In the genomic region with DNA sequence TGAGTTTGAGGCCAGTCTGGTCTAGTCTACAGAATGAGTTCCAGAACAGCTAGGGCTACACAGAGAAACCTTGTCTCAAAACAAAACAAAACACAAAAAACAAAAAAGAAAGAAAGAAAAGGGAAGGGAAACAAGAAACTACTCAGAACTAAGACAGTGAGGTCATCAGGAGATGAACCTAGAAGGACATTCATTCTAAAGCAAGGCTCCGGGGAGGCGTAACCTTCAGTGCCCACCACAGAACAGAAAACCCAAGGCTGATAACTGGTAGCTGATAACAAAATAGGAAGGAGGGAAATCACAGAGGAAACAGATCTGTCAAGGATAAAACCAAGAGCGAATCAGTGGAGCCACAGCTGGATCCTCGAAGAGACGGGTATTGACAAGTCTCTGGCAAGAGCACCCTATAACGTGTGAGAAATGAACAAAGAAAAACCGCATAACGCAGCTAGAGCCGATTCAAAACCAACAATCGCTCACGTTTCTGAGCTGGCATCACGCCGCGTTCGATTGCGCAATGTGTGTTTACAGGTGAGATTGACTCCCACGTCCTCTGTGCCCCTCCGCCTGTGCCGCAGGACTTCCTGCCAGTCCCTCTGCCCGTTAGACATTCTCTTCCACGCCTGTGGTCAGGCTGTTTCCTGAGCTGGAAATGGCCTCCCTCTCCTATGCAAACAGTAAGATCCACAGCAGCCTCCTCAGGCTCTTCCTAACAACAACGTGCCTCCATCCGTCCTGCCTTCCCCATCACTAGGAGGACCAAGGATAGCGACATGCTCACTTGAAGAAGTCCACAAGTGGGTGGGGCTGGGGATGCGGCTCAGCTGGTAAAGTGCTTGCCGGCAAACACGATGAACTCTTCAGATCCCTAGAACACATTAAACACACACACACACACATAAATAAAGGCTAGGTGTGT, we compare ENCODE assay signal across 10 mouse cellular contexts. TPM values are rescaled to one million over a fixed set of nuclear protein-coding genes. Genes with fewer than 3 reads are reported as not detected.
A peak's percentile ranks its signal among the peaks of the same experiment; 100 is the strongest.
DNase-seq lines count a peak whose midpoint lies in the region; ATAC-seq lines count a peak whose summit lies in the region.
"Had no signal": no experiment of that assay in that cellular context is flagged by ENCODE, and none has a peak within 500 bp of the region (broad histone marks: within the 10 kb centered on the region; RNA-seq: fewer than 3 reads in every experiment).

No protein-coding gene starts in this region.

- H3K36me3 ChIP-seq in midbrain, embryonic 11.5 days (ENCODE audit: control insufficient read depth, insufficient read depth, low read length) = no peaks in the 10 kb centered on the region
- H3K36me3 ChIP-seq in forebrain, embryonic 15.5 days = no peaks in the 10 kb centered on the region

- no peak overlapping the region for H3K27ac ChIP-seq in midbrain, embryonic 11.5 days (ENCODE audit: low read depth, low read length)
- H3K27ac ChIP-seq in forebrain, embryonic 15.5 days (replicated peaks) = no peak overlapping the region

- H3K9ac ChIP-seq in midbrain, embryonic 11.5 days (ENCODE audit: low read length) = no peak overlapping the region
- no peak overlapping the region for H3K9ac ChIP-seq in forebrain, embryonic 15.5 days (replicated peaks)

- H3K9me3 ChIP-seq in midbrain, embryonic 11.5 days (ENCODE audit: control insufficient read depth, low read length) = no peaks in the 10 kb centered on the region
- H3K9me3 ChIP-seq in forebrain, embryonic 15.5 days = no peaks in the 10 kb centered on the region

- no peak overlapping the region for H3K4me2 ChIP-seq in midbrain, embryonic 11.5 days
- H3K4me2 ChIP-seq in forebrain, embryonic 15.5 days (replicated peaks) = no peak overlapping the region

- H3K4me1 ChIP-seq in midbrain, embryonic 11.5 days (ENCODE audit: control insufficient read depth, insufficient read depth, low read length) = no peaks in the 10 kb centered on the region; the same call in 1 of the 2 replicates
- no peaks in the 10 kb centered on the region for H3K4me1 ChIP-seq in forebrain, embryonic 15.5 days

- WGBS in midbrain, embryonic 11.5 days = 68% methylated on average over 27 of the region's 27 CpGs
- WGBS in forebrain, embryonic 15.5 days = 72% methylated on average over 27 of the region's 27 CpGs

- ATAC-seq in hematopoietic stem cell, adult 5-6 weeks (replicated peaks in 1 of 2; ENCODE audit: insufficient read depth in 1 of 2, low FRiP score in 2 of 2, low TSS enrichment in 1 of 2, low read depth in 1 of 2, poor library complexity in 2 of 2, severe bottlenecking in 2 of 2) = peak; percentile 38 to 63; a peak in 3 of 4 replicates
- ATAC-seq in midbrain, embryonic 11.5 days (ENCODE audit: low FRiP score) = no peak
- no peak for ATAC-seq in forebrain, embryonic 15.5 days (replicated peaks)

- H3K27me3 ChIP-seq in midbrain, embryonic 11.5 days (ENCODE audit: control insufficient read depth, insufficient read depth, low read length) = no peaks in the 10 kb centered on the region
- no peaks in the 10 kb centered on the region for H3K27me3 ChIP-seq in forebrain, embryonic 15.5 days

- no peak overlapping the region for H3K4me3 ChIP-seq in midbrain, embryonic 11.5 days (ENCODE audit: low read depth, low read length)
- H3K4me3 ChIP-seq in forebrain, embryonic 15.5 days = no peak overlapping the region

- peak; percentile 21 to 22 for DNase-seq in urinary bladder, postnatal 36 days (ENCODE audit: low spot score in 2 of 2)
- no peak for DNase-seq in urinary bladder, postnatal 4 days (ENCODE audit: low spot score in 2 of 2)
- DNase-seq in lung, postnatal 4 days = peak; percentile 40 to 60
- no peak for DNase-seq in layer of hippocampus, postnatal 36 days
- DNase-seq in midbrain, embryonic 11.5 days (ENCODE audit: low spot score, missing footprints) = no peak
- no peak for DNase-seq in layer of hippocampus, adult 9-10 months (ENCODE audit: low spot score)
- DNase-seq: cerebellum, adult 11 months; gastrocnemius, postnatal 14 days had no signal

RNA-seq across cellular contexts. Expression of a gene that starts 13.4 kb away (rescaled TPM):
- 39.3 and 65.1 TPM in 2 replicates for total RNA-seq in hematopoietic stem cell, adult 5-6 weeks (2017)
- total RNA-seq in layer of hippocampus, postnatal 36 days (2021) = 10 to 100 TPM in 1 of 2 experiments, 1 to 10 TPM in 1; 9.3 to 10.1 TPM
- polyA plus RNA-seq in midbrain, embryonic 11.5 days (2014; fragmentation: Nextera tagmentation; extraction: Ambion mirVana) = 46.9 and 47.0 TPM in 2 replicates
- 31.3 and 35.9 TPM in 2 replicates for polyA plus RNA-seq in forebrain, embryonic 15.5 days (2015; fragmentation: Nextera tagmentation; extraction: Ambion mirVana)

RNA-seq across cellular contexts. Expression of a gene that starts 42.8 kb away (rescaled TPM):
- total RNA-seq in hematopoietic stem cell, adult 5-6 weeks (2017) = 19.2 and 41.0 TPM in 2 replicates
- total RNA-seq in layer of hippocampus, postnatal 36 days (2021) = 1 to 10 TPM; 1.8 to 2.1 TPM
- 3.9 and 4.0 TPM in 2 replicates for polyA plus RNA-seq in midbrain, embryonic 11.5 days (2014; fragmentation: Nextera tagmentation; extraction: Ambion mirVana)
- polyA plus RNA-seq in forebrain, embryonic 15.5 days (2015; fragmentation: Nextera tagmentation; extraction: Ambion mirVana) = 1.6 and 1.8 TPM in 2 replicates

RNA-seq across cellular contexts. Expression of a gene that starts 46.7 kb away (rescaled TPM):
- 67.3 and 103 TPM in 2 replicates for total RNA-seq in hematopoietic stem cell, adult 5-6 weeks (2017)
- total RNA-seq in layer of hippocampus, postnatal 36 days (2021) = 100 to 1,000 TPM; 150 to 152 TPM
- 70.5 and 79.6 TPM in 2 replicates for polyA plus RNA-seq in midbrain, embryonic 11.5 days (2014; fragmentation: Nextera tagmentation; extraction: Ambion mirVana)
- polyA plus RNA-seq in forebrain, embryonic 15.5 days (2015; fragmentation: Nextera tagmentation; extraction: Ambion mirVana) = 72.4 and 72.9 TPM in 2 replicates

Comparison
In these comparisons a context has a peak if more than half of its experiments do, and no peak if none do; other contexts are left out.
1. DNase-seq: peak in urinary bladder, postnatal 36 days (2 of 2) and lung, postnatal 4 days (2 of 2); none in urinary bladder, postnatal 4 days (0 of 2), layer of hippocampus, postnatal 36 days (0 of 2), midbrain, embryonic 11.5 days (single experiment) and layer of hippocampus, adult 9-10 months (single experiment).
2. ATAC-seq: peak in hematopoietic stem cell, adult 5-6 weeks (2 of 2); none in midbrain, embryonic 11.5 days (single experiment) and forebrain, embryonic 15.5 days (single experiment).